Mouse (Mus musculus): ENCODE measurements around the gene Chad. TPM values are rescaled to one million over a fixed set of nuclear protein-coding genes. Genes with fewer than 3 reads are reported as not detected.

Chad gene
- total and polyA plus RNA-seq, 3 experiments, result 0.17 to 0.41 TPM; not detected in 1

DNA sequence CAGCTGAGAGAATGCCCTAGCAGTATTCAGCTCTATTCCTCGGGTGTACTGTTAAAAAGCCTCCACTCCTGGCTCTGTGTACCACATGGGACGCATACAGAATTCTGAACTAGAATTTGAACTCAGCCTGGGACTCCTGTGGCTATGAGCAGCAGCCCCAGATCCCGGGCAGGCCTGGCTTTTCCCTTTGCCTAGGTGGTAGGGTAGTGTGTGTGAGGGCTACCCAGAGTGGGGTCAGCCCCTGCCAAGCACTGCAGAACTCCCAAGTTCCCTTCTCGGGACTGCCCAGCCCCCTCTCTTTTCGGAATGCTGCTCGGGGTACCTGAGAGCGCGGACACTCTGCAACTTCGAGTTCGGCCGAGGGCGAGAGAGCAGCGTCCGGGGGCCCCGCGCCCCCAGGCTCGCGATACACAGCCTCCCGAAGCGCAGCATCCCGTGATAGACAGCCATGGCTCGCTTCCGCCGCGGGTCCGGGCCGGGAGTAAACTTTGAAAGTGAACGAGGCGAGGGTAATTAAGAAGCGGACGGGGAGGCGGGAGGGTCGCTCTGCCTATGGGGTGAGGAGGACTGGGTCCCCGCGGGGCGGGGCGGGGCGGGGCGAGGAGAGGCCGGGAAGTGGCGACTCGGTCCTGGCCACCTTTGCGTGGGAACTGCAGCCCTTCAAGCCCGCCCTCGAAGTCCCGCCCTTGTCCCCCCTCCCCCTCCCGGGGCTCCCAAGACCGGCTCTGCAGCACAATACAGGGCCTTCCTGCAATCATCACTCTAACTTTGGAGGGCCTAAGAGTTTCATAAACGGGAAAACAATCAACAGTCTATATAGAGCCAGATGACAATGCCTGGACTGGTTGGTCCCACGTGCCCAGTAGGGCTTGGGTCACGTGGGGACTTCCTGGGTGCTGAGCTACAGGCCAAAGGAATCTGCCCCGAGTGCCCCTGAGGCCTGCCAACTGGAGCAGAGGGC lies 36.8 kb downstream of the Chad start, which contains the start of gene Acsf2:
TSS of gene Acsf2 (minus strand) at position 551 of the 961 bp plus-strand sequence.
- Histone ChIP-seq H3K4me1 (ENCODE audit: control insufficient read depth in 1 of 2, insufficient read depth in 2 of 2) (peaks cover 9 to 36% of the 10 kb centered on the region in 2 experiments), H3K79me2 (replicated peaks; ENCODE audit: control insufficient read depth, extremely low read depth, insufficient read depth, poor library complexity, severe bottlenecking) (no peaks in the 10 kb centered on the region), H3K27me3 (replicated peaks) (no peaks in the 10 kb centered on the region), H3K9me3 (replicated peaks; ENCODE audit: low read length) (no peaks in the 10 kb centered on the region), H3K9ac (ENCODE audit: insufficient read depth, low read depth) (peak within 1 kb of the TSS; percentile 59), H3K4me3 (replicated peaks in 1 of 3; ENCODE audit: low read depth in 2 of 3, low read length in 2 of 3, poor library complexity in 1 of 3) (peak within 1 kb of the TSS; percentile 60 to 63 (median 60)), H3K4me2 (ENCODE audit: insufficient read depth, low read depth, poor library complexity, severe bottlenecking) (peak within 1 kb of the TSS; percentile 90), H3K27ac (ENCODE audit: insufficient read depth, low read depth) (no peak within 1 kb of the TSS), H3K36me3 (replicated peaks in 1 of 2; ENCODE audit: control insufficient read depth in 1 of 2, insufficient read depth in 1 of 2, low read length in 1 of 2) (peaks cover 0 to 18% of the 10 kb centered on the region in 2 experiments)
- dilution Hi-C loops (cut with MboI; ENCODE audit: extremely low pct_ligation_motif_present, extremely low pct_unique_long_range_greater_than_20kb, low sequenced_read_pairs), result no loop called here
- in situ Hi-C loops (cut with MboI; ENCODE audit: low pct_ligation_motif_present, low pct_unique_long_range_greater_than_20kb, low sequenced_read_pairs), result no loop called here
- peak; percentile 88 for DNase-seq (ENCODE audit: extremely low read depth)
- no peak; the same call in none of the 2 replicates for TF ChIP-seq ZMIZ1 (IDR thresholded peaks at IDR 0.05; ENCODE audit: low read depth, low read length)
- peak; percentile 95 for TF ChIP-seq MAX (IDR thresholded peaks at IDR 0.05; ENCODE audit: low read length)
- no peak for TF ChIP-seq ZC3H11A (IDR thresholded peaks at IDR 0.05; ENCODE audit: low read depth, low read length)
- TF ChIP-seq CHD1 (IDR thresholded peaks at IDR 0.05; ENCODE audit: low read depth, low read length), result no peak
- no peak for TF ChIP-seq POLR2AphosphoS2 (IDR thresholded peaks at IDR 0.05; ENCODE audit: low read depth, low read length)
- no peak for TF ChIP-seq KAT2A (IDR thresholded peaks at IDR 0.05; ENCODE audit: insufficient replicate concordance, low read length)
- TF ChIP-seq JUND (conservative IDR thresholded peaks at IDR 0.05; ENCODE audit: low read depth, low read length), result no peak
- TF ChIP-seq JUN (IDR thresholded peaks at IDR 0.05; ENCODE audit: insufficient read depth, low read depth, low read length), result no peak
- TF ChIP-seq PAX5 (IDR thresholded peaks at IDR 0.05; ENCODE audit: low read length), result no peak
- no peak for TF ChIP-seq GABPA (IDR thresholded peaks at IDR 0.05; ENCODE audit: insufficient replicate concordance, low read depth, low read length)
- no peak; the same call in 1 of the 2 replicates for TF ChIP-seq MEF2A (IDR thresholded peaks at IDR 0.05; ENCODE audit: borderline replicate concordance, low read depth, low read length)
- peak; percentile 39; the same call in 1 of the 2 replicates for TF ChIP-seq IRF4 (IDR thresholded peaks at IDR 0.05; ENCODE audit: low read depth, low read length)
- no peak for TF ChIP-seq ZNF384 (IDR thresholded peaks at IDR 0.05; ENCODE audit: low read depth, low read length)
- TF ChIP-seq CHD2 (IDR thresholded peaks at IDR 0.05; ENCODE audit: low read length), result peak; percentile 86
- no peak for TF ChIP-seq RAD21 (IDR thresholded peaks at IDR 0.05; ENCODE audit: low read depth, low read length)
- TF ChIP-seq RCOR1 (conservative IDR thresholded peaks at IDR 0.05; ENCODE audit: low read depth, low read length), result peak; percentile 81
- TF ChIP-seq MXI1 (IDR thresholded peaks at IDR 0.05; ENCODE audit: low read depth, low read length), result peak; percentile 78
- TF ChIP-seq ZKSCAN1 (IDR thresholded peaks at IDR 0.05; ENCODE audit: borderline replicate concordance, low read depth, low read length), result no peak
- 0 out of 2 replicates have a peak, but pooled peaks have one; percentile 15 for TF ChIP-seq EP300 (IDR thresholded peaks at IDR 0.05; ENCODE audit: low read length)
- peak; percentile 36; the same call in 1 of the 2 replicates for TF ChIP-seq NELFE (IDR thresholded peaks at IDR 0.05; ENCODE audit: low read depth, low read length)
- peak; percentile 86 for TF ChIP-seq USF2 (conservative IDR thresholded peaks at IDR 0.05; ENCODE audit: low read depth, low read length)
- TF ChIP-seq ELF1 (IDR thresholded peaks at IDR 0.05; ENCODE audit: low read depth, low read length), result peak; percentile 66
- peak; percentile 75 for TF ChIP-seq MAZ (IDR thresholded peaks at IDR 0.05; ENCODE audit: low read depth, low read length)
- peak; percentile 72 for TF ChIP-seq POLR2A (IDR thresholded peaks at IDR 0.05; ENCODE audit: low read depth, low read length)
- peak; percentile 95 for TF ChIP-seq BHLHE40 (IDR thresholded peaks at IDR 0.05; ENCODE audit: low read depth, low read length)
- TF ChIP-seq NRF1 (IDR thresholded peaks at IDR 0.05; ENCODE audit: low read depth, low read length), result no peak
- TF ChIP-seq SMC3 (IDR thresholded peaks at IDR 0.05; ENCODE audit: low read depth, low read length), result no peak
- no peak for TF ChIP-seq MAFK (IDR thresholded peaks at IDR 0.05; ENCODE audit: insufficient replicate concordance, low read length)
- TF ChIP-seq UBTF (IDR thresholded peaks at IDR 0.05; ENCODE audit: low read depth, low read length), result 0 out of 2 replicates have a peak, but pooled peaks have one; percentile 42
- no peak for TF ChIP-seq SIN3A (IDR thresholded peaks at IDR 0.05; ENCODE audit: low read length)
- peak; percentile 60; the same call in 1 of the 2 replicates for TF ChIP-seq TCF12 (IDR thresholded peaks at IDR 0.05; ENCODE audit: low read depth, low read length)
- 0 out of 2 replicates have a peak, but pooled peaks have one; percentile 27 for TF ChIP-seq TBP (conservative IDR thresholded peaks at IDR 0.05; ENCODE audit: low read depth, low read length)
- no peak for TF ChIP-seq CTCF (conservative IDR thresholded peaks at IDR 0.05 in 1 of 2, IDR thresholded peaks at IDR 0.05 in 1 of 2; ENCODE audit: low read depth in 2 of 2, low read length in 2 of 2)
- TF ChIP-seq MYC (IDR thresholded peaks at IDR 0.05; ENCODE audit: low read depth, low read length), result peak; percentile 87; the same call in 1 of the 2 replicates
- peak; percentile 73; the same call in 1 of the 2 replicates for TF ChIP-seq E2F4 (IDR thresholded peaks at IDR 0.05; ENCODE audit: insufficient replicate concordance, low read depth, low read length)
- peak; percentile 46; the same call in 1 of the 2 replicates for TF ChIP-seq HCFC1 (IDR thresholded peaks at IDR 0.05; ENCODE audit: low read depth, low read length)
- TF ChIP-seq USF1 (IDR thresholded peaks at IDR 0.05; ENCODE audit: low read depth, low read length), result peak; percentile 88
